Mouse (Mus musculus): ENCODE results near the gene Fhl2. TPM values are rescaled to one million over a fixed set of nuclear protein-coding genes. Genes with fewer than 3 reads are reported as not detected.

The Fhl2 gene
- polyA plus RNA-seq, 1 experiment: not detected

GRCm38 (mm10) chr1:43168618-43169017 is 28.2 kb downstream of the Fhl2 start:
- TF ChIP-seq GATA1 (IDR thresholded peaks at IDR 0.05; ENCODE audit: low read length): no peak

- no peak for TF ChIP-seq GATA1 (IDR thresholded peaks at IDR 0.05; ENCODE audit: low read length)
Measured at GRCm38 (mm10) chr1:43168026-43168425, 28.8 kb downstream of the Fhl2 start.

- no peak for TF ChIP-seq GATA1 (IDR thresholded peaks at IDR 0.05; ENCODE audit: low read length)
Measured at GRCm38 (mm10) chr1:43164582-43164981, 32.2 kb downstream of the Fhl2 start.

- no peak for TF ChIP-seq GATA1 (IDR thresholded peaks at IDR 0.05; ENCODE audit: low read length)
Measured at GRCm38 (mm10) chr1:43163467-43164418, 33.0 kb downstream of the Fhl2 start.

- TF ChIP-seq GATA1 (IDR thresholded peaks at IDR 0.05; ENCODE audit: low read length): no peak
Measured at GRCm38 (mm10) chr1:43163084-43163466, 33.7 kb downstream of the Fhl2 start.

GRCm38 (mm10) chr1:43162394-43162793 is 34.4 kb downstream of the Fhl2 start:
- TF ChIP-seq GATA1 (IDR thresholded peaks at IDR 0.05; ENCODE audit: low read length): no peak

- TF ChIP-seq GATA1 (IDR thresholded peaks at IDR 0.05; ENCODE audit: low read length): no peak
Measured at GRCm38 (mm10) chr1:43159429-43159828, 37.4 kb downstream of the Fhl2 start.

- TF ChIP-seq GATA1 (IDR thresholded peaks at IDR 0.05; ENCODE audit: low read length): no peak
Measured at GRCm38 (mm10) chr1:43157907-43158306, 38.9 kb downstream of the Fhl2 start.

GRCm38 (mm10) chr1:43154491-43154890 is 42.3 kb downstream of the Fhl2 start:
- TF ChIP-seq GATA1 (IDR thresholded peaks at IDR 0.05; ENCODE audit: low read length): no peak

GRCm38 (mm10) chr1:43153538-43153937 is 43.2 kb downstream of the Fhl2 start:
- TF ChIP-seq GATA1 (IDR thresholded peaks at IDR 0.05; ENCODE audit: low read length): no peak

GRCm38 (mm10) chr1:43152626-43153025 is 44.2 kb downstream of the Fhl2 start:
- TF ChIP-seq GATA1 (IDR thresholded peaks at IDR 0.05; ENCODE audit: low read length): no peak

GRCm38 (mm10) chr1:43150225-43150624 is 46.6 kb downstream of the Fhl2 start:
- TF ChIP-seq GATA1 (IDR thresholded peaks at IDR 0.05; ENCODE audit: low read length): no peak

GRCm38 (mm10) chr1:43147474-43147873 is 49.3 kb downstream of the Fhl2 start:
- no peak for TF ChIP-seq GATA1 (IDR thresholded peaks at IDR 0.05; ENCODE audit: low read length)

GRCm38 (mm10) chr1:43145388-43145787 is 51.4 kb downstream of the Fhl2 start:
- no peak for TF ChIP-seq GATA1 (IDR thresholded peaks at IDR 0.05; ENCODE audit: low read length)

GRCm38 (mm10) chr1:43144338-43144906 is 52.4 kb downstream of the Fhl2 start:
- TF ChIP-seq GATA1 (IDR thresholded peaks at IDR 0.05; ENCODE audit: low read length): no peak

- no peak for TF ChIP-seq GATA1 (IDR thresholded peaks at IDR 0.05; ENCODE audit: low read length)
Measured at GRCm38 (mm10) chr1:43143791-43144190, 53.0 kb downstream of the Fhl2 start.

GRCm38 (mm10) chr1:43143284-43143683 is 53.5 kb downstream of the Fhl2 start:
- no peak for TF ChIP-seq GATA1 (IDR thresholded peaks at IDR 0.05; ENCODE audit: low read length)
